Mouse (Mus musculus) forebrain, embryonic 11.5 days (tissue): ENCODE results near the gene Mrpl35. TPM values are rescaled to one million over a fixed set of nuclear protein-coding genes. Genes with fewer than 3 reads are reported as not detected.

Experiments
- ATAC-seq: fragments of 200-750 bp; cut with Nextera tagmentation; replicated peaks from 2 replicates; pipeline ENCODE4 v1.8.0; 2017; ENCODE audit warnings: moderate TSS enrichment; ENCODE audit not compliant: low FRiP score
- DNase-seq: peaks from one replicate; pipeline ENCODE4 v3.0.0-alpha.2; 2017; ENCODE audit warnings: low spot score
- H3K27ac ChIP-seq: fragments of 300-500 bp; sonication (generic); 2 replicates; pipeline ENCODE4 v1.5.1; 2014; ENCODE audit warnings: low read depth, low read length
- H3K27me3 ChIP-seq: fragments of 300-500 bp; sonication (generic); 2 replicates; pipeline ENCODE4 v1.6.1; 2014; ENCODE audit warnings: mild to moderate bottlenecking, low read length, mixed read lengths; ENCODE audit not compliant: control insufficient read depth, insufficient read depth
- H3K36me3 ChIP-seq: fragments of 300-500 bp; sonication (generic); 2 replicates; pipeline ENCODE4 v1.6.1; 2014; ENCODE audit warnings: mild to moderate bottlenecking, low read length, moderate library complexity, mixed read lengths; ENCODE audit not compliant: control insufficient read depth, insufficient read depth
- H3K4me1 ChIP-seq: fragments of 300-500 bp; sonication (generic); replicated peaks from 2 replicates; pipeline ENCODE4 v1.6.1; 2014; ENCODE audit warnings: low read length, mixed read lengths; ENCODE audit not compliant: control insufficient read depth, insufficient read depth
- H3K4me2 ChIP-seq: fragments of 300-500 bp; sonication (generic); 2 replicates; pipeline ENCODE4 v1.6.1; 2014; ENCODE audit warnings: low read depth, mild to moderate bottlenecking, low read length, moderate library complexity, mixed read lengths; ENCODE audit not compliant: severe bottlenecking
- H3K4me3 ChIP-seq: fragments of 300-500 bp; sonication (generic); 2 replicates; pipeline ENCODE4 v1.5.1; 2014; ENCODE audit warnings: low read depth, low read length
- H3K9ac ChIP-seq: fragments of 300-500 bp; sonication (generic); 2 replicates; pipeline ENCODE4 v1.6.1; 2014; ENCODE audit warnings: low read length
- H3K9me3 ChIP-seq: fragments of 300-500 bp; sonication (generic); 2 replicates; pipeline ENCODE4 v1.6.1; 2016; ENCODE audit warnings: low read length, mixed read lengths; ENCODE audit not compliant: control insufficient read depth
- WGBS: fragments of 180-500 bp; shearing (Covaris S2); extraction: QIAGEN DNeasy Blood & Tissue Kit; methylation state at CpG from one replicate; pipeline ENCODE4 v1.1.7; 2014; 5-methylcytosine and 5-hydroxymethylcytosine counted together
- polyA plus RNA-seq: library from polyadenylated mRNA; unstranded; fragments of >200 nt; fragmentation: Nextera tagmentation; extraction: Ambion mirVana; gene quantifications from 2 replicates; pipeline ENCODE4 v1.2.1, GENCODE M21; 2014

Mrpl35 gene
- polyA plus RNA-seq, 1 experiment from 2014 or later: 59.4 TPM

- H3K9ac ChIP-seq: peak within 1 kb of the TSS; percentile 88
- peak within 1 kb of the TSS; percentile 69 for H3K4me2 ChIP-seq
- H3K4me1 ChIP-seq: no peaks in the 10 kb centered on the region; the same call in 1 of the 2 replicates
- DNase-seq (peak; percentile 98), ATAC-seq (peak; percentile 99)
- H3K9me3 ChIP-seq: no peaks in the 10 kb centered on the region
- WGBS: under 1% methylated on average over 64 of the region's 64 CpGs
- no peaks in the 10 kb centered on the region; the same call in 1 of the 2 replicates for H3K27me3 ChIP-seq
- no peaks in the 10 kb centered on the region; the same call in 1 of the 2 replicates for H3K36me3 ChIP-seq
- peak within 1 kb of the TSS; percentile 89 for H3K4me3 ChIP-seq
- peak within 1 kb of the TSS; percentile 75 for H3K27ac ChIP-seq
Measured at GRCm38 (mm10) chr6:71830690-71831580, 4.2 kb upstream of the Mrpl35 start, which contains the start of gene Immt. Immt (plus strand) TSS chr6:71831331.

- WGBS: 88% methylated on average over 9 of the region's 9 CpGs
- Histone ChIP-seq H3K36me3 (no peaks in the 10 kb centered on the region; the same call in 1 of the 2 replicates), H3K27me3 (no peaks in the 10 kb centered on the region; the same call in 1 of the 2 replicates), H3K9me3 (no peaks in the 10 kb centered on the region), H3K4me2 (no peak overlapping the region), H3K9ac (no peak overlapping the region), H3K27ac (no peak overlapping the region), H3K4me3 (no peak overlapping the region), H3K4me1 (no peaks in the 10 kb centered on the region; the same call in 1 of the 2 replicates)
- ATAC-seq: no peak
- no peak for DNase-seq
Measured at GRCm38 (mm10) chr6:71829768-71830167, 3.0 kb upstream of the Mrpl35 start.

DNA sequence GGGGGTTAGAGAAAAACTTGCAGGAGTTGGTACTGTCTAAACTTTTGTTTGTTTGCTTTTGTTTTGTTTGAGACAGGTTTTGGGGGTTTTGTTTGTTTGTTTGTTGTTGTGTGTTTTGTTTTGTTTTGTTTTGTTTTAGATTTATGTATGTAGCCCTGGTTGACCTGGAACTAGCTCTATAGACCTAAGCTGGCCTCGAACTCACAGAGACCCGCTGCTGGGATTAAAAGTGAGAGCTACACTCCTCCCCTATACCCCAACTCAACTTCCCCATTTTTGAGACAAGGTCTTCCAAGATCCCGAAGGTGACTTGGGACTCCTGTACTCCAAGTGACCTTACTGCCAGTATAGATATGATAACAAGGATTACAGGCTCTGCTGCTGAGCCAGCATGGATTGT lies 2.8 kb downstream of the Mrpl35 start:
- H3K9me3 ChIP-seq: no peaks in the 10 kb centered on the region
- no peak overlapping the region for H3K27ac ChIP-seq
- no peaks in the 10 kb centered on the region for H3K4me1 ChIP-seq
- peak overlapping the region; percentile 58; the same call in 1 of the 2 replicates for H3K9ac ChIP-seq
- 42% methylated on average over 3 of the region's 3 CpGs for WGBS
- peak overlapping the region; percentile 58 for H3K4me3 ChIP-seq
- 0 out of 2 replicates have a peak, but pooled peaks have one; percentile 19 for ATAC-seq
- H3K4me2 ChIP-seq: peak overlapping the region; percentile 75
- no peak for DNase-seq
- no peaks in the 10 kb centered on the region for H3K36me3 ChIP-seq
- no peaks in the 10 kb centered on the region; the same call in 1 of the 2 replicates for H3K27me3 ChIP-seq

GRCm38 (mm10) chr6:71823488-71823887 lies 3.3 kb downstream of the Mrpl35 start:
- Histone ChIP-seq H3K9ac (peak overlapping the region; percentile 58), H3K4me2 (peak overlapping the region; percentile 75), H3K36me3 (no peaks in the 10 kb centered on the region), H3K27ac (no peak overlapping the region), H3K27me3 (no peaks in the 10 kb centered on the region; the same call in 1 of the 2 replicates), H3K4me3 (peak overlapping the region; percentile 58), H3K4me1 (no peaks in the 10 kb centered on the region), H3K9me3 (no peaks in the 10 kb centered on the region)
- under 1% methylated on average over 19 of the region's 19 CpGs for WGBS
- peak; percentile 90 for DNase-seq
- ATAC-seq: peak; percentile 92

GRCm38 (mm10) chr6:71823085-71823484 lies 3.7 kb downstream of the Mrpl35 start:
- Histone ChIP-seq H3K4me3 (peak overlapping the region; percentile 58), H3K27ac (no peak overlapping the region), H3K9ac (peak overlapping the region; percentile 58), H3K36me3 (no peaks in the 10 kb centered on the region; the same call in 1 of the 2 replicates), H3K9me3 (no peaks in the 10 kb centered on the region), H3K4me1 (no peaks in the 10 kb centered on the region), H3K27me3 (no peaks in the 10 kb centered on the region; the same call in 1 of the 2 replicates), H3K4me2 (peak overlapping the region; percentile 75)
- peak; percentile 40; the same call in 1 of the 2 replicates for ATAC-seq
- DNase-seq: no peak
- 2% methylated on average over 7 of the region's 7 CpGs for WGBS

DNA sequence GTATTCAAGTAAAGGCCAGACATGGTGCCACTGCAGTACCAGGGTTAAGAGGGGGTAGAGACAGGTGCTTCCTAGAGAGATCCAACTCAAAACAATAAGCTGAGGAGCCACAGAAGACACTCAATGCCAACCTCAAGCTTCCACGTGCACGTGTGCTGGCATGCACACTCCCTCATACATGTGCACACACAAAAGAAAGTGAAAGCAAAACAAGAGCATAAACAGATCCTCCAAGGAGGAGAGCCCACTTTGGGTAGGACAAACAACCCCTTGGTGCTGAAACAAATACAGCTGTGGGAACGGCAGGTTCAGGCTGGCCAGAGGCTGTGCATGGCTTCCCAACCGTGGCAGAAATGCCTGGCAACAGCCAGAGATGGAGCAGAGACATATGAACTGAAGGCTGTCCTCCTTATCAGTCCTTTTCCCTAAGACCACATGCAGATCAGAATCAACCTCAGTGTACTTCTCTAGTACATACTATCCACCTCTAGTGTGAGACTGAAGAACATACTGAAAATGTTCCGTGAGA lies 6.9 kb downstream of the Mrpl35 start:
- ATAC-seq: no peak
- H3K9ac ChIP-seq: no peak overlapping the region

DNA sequence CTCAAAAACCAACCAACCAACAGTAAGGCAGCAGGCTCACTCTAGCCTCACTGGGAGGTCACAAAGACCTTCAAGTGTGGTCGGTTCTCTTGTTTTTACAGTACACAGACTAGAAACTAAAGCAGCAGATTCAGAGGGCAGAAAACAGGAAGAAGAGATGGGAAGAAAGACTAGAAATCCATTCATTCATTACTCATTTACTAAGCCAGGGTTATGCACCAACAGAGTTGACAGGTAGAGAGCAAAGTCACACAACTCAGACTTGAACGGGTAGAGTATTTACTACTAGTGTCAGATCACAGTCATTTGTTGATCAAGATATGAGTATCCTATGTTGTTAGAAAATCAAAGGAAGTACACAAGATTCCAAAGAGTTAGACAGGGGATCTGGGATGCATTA lies 13.9 kb downstream of the Mrpl35 start:
- WGBS: 85% methylated on average over 2 of the region's 2 CpGs
- H3K9ac ChIP-seq: no peak overlapping the region
- H3K27me3 ChIP-seq: no peaks in the 10 kb centered on the region
- DNase-seq (no peak), ATAC-seq (no peak)
- H3K36me3 ChIP-seq: peaks cover 5% of the 10 kb centered on the region; the same call in 1 of the 2 replicates
- no peaks in the 10 kb centered on the region for H3K9me3 ChIP-seq
- H3K4me1 ChIP-seq: no peaks in the 10 kb centered on the region
- no peak overlapping the region for H3K27ac ChIP-seq
- no peak overlapping the region for H3K4me2 ChIP-seq
- no peak overlapping the region for H3K4me3 ChIP-seq

More for the DNA sequence above, 6.9 kb downstream of the Mrpl35 start:
- Histone ChIP-seq H3K36me3 (peaks cover 5% of the 10 kb centered on the region; the same call in 1 of the 2 replicates), H3K27me3 (no peaks in the 10 kb centered on the region), H3K4me2 (no peak overlapping the region), H3K4me1 (no peaks in the 10 kb centered on the region), H3K4me3 (no peak overlapping the region), H3K27ac (no peak overlapping the region), H3K9me3 (no peaks in the 10 kb centered on the region)
- DNase-seq: no peak
- 86% methylated on average over 5 of the region's 5 CpGs for WGBS

DNA sequence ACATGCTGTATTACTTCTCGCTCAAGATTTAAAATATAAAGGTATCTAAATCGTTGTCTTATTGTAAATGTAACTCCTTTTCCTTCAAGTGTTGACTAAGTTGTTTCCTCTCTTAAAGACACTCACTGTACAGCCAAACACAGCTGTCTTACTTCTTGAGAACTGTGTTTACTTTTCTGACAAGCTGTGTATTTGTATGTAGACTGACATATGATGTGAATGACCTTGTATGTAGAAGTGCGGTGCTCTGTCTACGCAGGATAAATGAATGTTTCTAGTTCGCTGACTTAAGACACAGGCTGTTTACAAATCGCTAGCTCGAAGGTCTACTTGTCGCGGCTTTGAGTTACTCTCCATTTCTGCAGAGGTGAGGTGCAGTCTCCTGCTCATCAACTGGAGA lies 16.9 kb downstream of the Mrpl35 start:
- no peak for ATAC-seq
- no peak for DNase-seq
- no peak overlapping the region for H3K4me3 ChIP-seq
- 95% methylated on average over 9 of the region's 9 CpGs for WGBS
- no peaks in the 10 kb centered on the region for H3K9me3 ChIP-seq
- H3K27me3 ChIP-seq: no peaks in the 10 kb centered on the region
- no peak overlapping the region for H3K4me2 ChIP-seq
- no peak overlapping the region for H3K27ac ChIP-seq
- no peaks in the 10 kb centered on the region for H3K4me1 ChIP-seq
- no peaks in the 10 kb centered on the region for H3K36me3 ChIP-seq
- H3K9ac ChIP-seq: no peak overlapping the region
